Mouse (Mus musculus): ENCODE measurements at regions not wholly inside any gene's neighbourhood (a gene's known extent, or its start where the extent isn't known, plus 50 kb on each side); places are given as distances from the start of the nearest gene placed in this dataset.
A peak's percentile ranks its signal among the peaks of the same experiment; 100 is the strongest.

- no peaks in the 10 kb centered on the region for H3K4me1 ChIP-seq
- no peak overlapping the region for H3K4me2 ChIP-seq (replicated peaks)
- H3K27ac ChIP-seq (replicated peaks), result no peak overlapping the region
- no peak overlapping the region for H3K9ac ChIP-seq (replicated peaks)
- H3K9me3 ChIP-seq, result no peaks in the 10 kb centered on the region
- no peak for ATAC-seq (replicated peaks)
- 89% methylated on average over 1 of the region's 1 CpGs for WGBS
- H3K4me3 ChIP-seq, result no peak overlapping the region
- no peaks in the 10 kb centered on the region for H3K27me3 ChIP-seq
- H3K36me3 ChIP-seq, result no peaks in the 10 kb centered on the region
Measured at GRCm38 (mm10) chr4:68648311-68648710, 305.9 kb downstream of the Brinp1 start.

- Histone ChIP-seq H3K4me3 (no peak overlapping the region), H3K36me3 (no peaks in the 10 kb centered on the region), H3K4me2 (replicated peaks) (no peak overlapping the region), H3K9me3 (no peaks in the 10 kb centered on the region), H3K4me1 (no peaks in the 10 kb centered on the region), H3K9ac (replicated peaks) (no peak overlapping the region), H3K27ac (replicated peaks) (no peak overlapping the region), H3K27me3 (no peaks in the 10 kb centered on the region)
- ATAC-seq (replicated peaks), result no peak
- 81% methylated on average over 2 of the region's 2 CpGs for WGBS
Measured at GRCm38 (mm10) chr4:68633299-68633698, 320.9 kb downstream of the Brinp1 start.

- Histone ChIP-seq H3K4me1 (no peaks in the 10 kb centered on the region), H3K27ac (replicated peaks) (no peak overlapping the region), H3K4me3 (no peak overlapping the region), H3K36me3 (no peaks in the 10 kb centered on the region), H3K9me3 (no peaks in the 10 kb centered on the region), H3K27me3 (no peaks in the 10 kb centered on the region), H3K4me2 (replicated peaks) (no peak overlapping the region), H3K9ac (replicated peaks) (no peak overlapping the region)
- ATAC-seq (replicated peaks), result no peak
- WGBS, result 78% methylated on average over 4 of the region's 4 CpGs
Measured at GRCm38 (mm10) chr4:68624025-68624342, 330.2 kb downstream of the Brinp1 start.

- H3K4me2 ChIP-seq (replicated peaks), result no peak overlapping the region
- no peak for ATAC-seq (replicated peaks)
- WGBS, result 76% methylated on average over 7 of the region's 7 CpGs
- no peaks in the 10 kb centered on the region for H3K4me1 ChIP-seq
- no peak overlapping the region for H3K4me3 ChIP-seq
- no peaks in the 10 kb centered on the region for H3K9me3 ChIP-seq
- no peaks in the 10 kb centered on the region for H3K27me3 ChIP-seq
- no peak overlapping the region for H3K9ac ChIP-seq (replicated peaks)
- H3K27ac ChIP-seq (replicated peaks), result no peak overlapping the region
- H3K36me3 ChIP-seq, result no peaks in the 10 kb centered on the region
Measured at GRCm38 (mm10) chr4:68623125-68624024, 330.8 kb downstream of the Brinp1 start.

GRCm38 (mm10) chr4:68620585-68620984 lies 333.6 kb downstream of the Brinp1 start:
- H3K27ac ChIP-seq (replicated peaks), result no peak overlapping the region
- H3K9me3 ChIP-seq, result no peaks in the 10 kb centered on the region
- no peaks in the 10 kb centered on the region for H3K36me3 ChIP-seq
- no peak overlapping the region for H3K9ac ChIP-seq (replicated peaks)
- H3K4me3 ChIP-seq, result no peak overlapping the region
- H3K4me2 ChIP-seq (replicated peaks), result no peak overlapping the region
- ATAC-seq (replicated peaks), result peak; percentile 73
- H3K4me1 ChIP-seq, result no peaks in the 10 kb centered on the region
- no peaks in the 10 kb centered on the region for H3K27me3 ChIP-seq
- WGBS, result 78% methylated on average over 3 of the region's 3 CpGs

- Histone ChIP-seq H3K4me2 (replicated peaks) (no peak overlapping the region), H3K9me3 (no peaks in the 10 kb centered on the region), H3K27ac (replicated peaks) (no peak overlapping the region), H3K4me3 (no peak overlapping the region), H3K9ac (replicated peaks) (no peak overlapping the region), H3K4me1 (no peaks in the 10 kb centered on the region), H3K36me3 (no peaks in the 10 kb centered on the region), H3K27me3 (no peaks in the 10 kb centered on the region)
- no peak for ATAC-seq (replicated peaks)
- 94% methylated on average over 2 of the region's 2 CpGs for WGBS
Measured at GRCm38 (mm10) chr4:68615706-68616397, 338.3 kb downstream of the Brinp1 start.

- no peak overlapping the region for H3K4me2 ChIP-seq (replicated peaks)
- no peak overlapping the region for H3K9ac ChIP-seq (replicated peaks)
- no peak for ATAC-seq (replicated peaks)
- 94% methylated on average over 5 of the region's 6 CpGs for WGBS
- no peak overlapping the region for H3K27ac ChIP-seq (replicated peaks)
- no peaks in the 10 kb centered on the region for H3K9me3 ChIP-seq
- H3K4me3 ChIP-seq, result no peak overlapping the region
- H3K27me3 ChIP-seq, result no peaks in the 10 kb centered on the region
- H3K4me1 ChIP-seq, result no peaks in the 10 kb centered on the region
- no peaks in the 10 kb centered on the region for H3K36me3 ChIP-seq
Measured at GRCm38 (mm10) chr4:68612263-68613012, 341.8 kb downstream of the Brinp1 start.

GRCm38 (mm10) chr4:68595256-68595655 lies 358.9 kb downstream of the Brinp1 start:
- H3K4me1 ChIP-seq, result no peaks in the 10 kb centered on the region
- H3K9ac ChIP-seq (replicated peaks), result no peak overlapping the region
- H3K27me3 ChIP-seq, result no peaks in the 10 kb centered on the region
- no peak overlapping the region for H3K4me2 ChIP-seq (replicated peaks)
- WGBS, result 78% methylated on average over 1 of the region's 1 CpGs
- H3K27ac ChIP-seq (replicated peaks), result no peak overlapping the region
- H3K36me3 ChIP-seq, result no peaks in the 10 kb centered on the region
- H3K4me3 ChIP-seq, result no peak overlapping the region
- no peaks in the 10 kb centered on the region for H3K9me3 ChIP-seq
- ATAC-seq (replicated peaks), result no peak

- 75% methylated on average over 5 of the region's 5 CpGs for WGBS
- H3K4me1 ChIP-seq, result no peaks in the 10 kb centered on the region
- H3K27me3 ChIP-seq, result no peaks in the 10 kb centered on the region
- no peaks in the 10 kb centered on the region for H3K9me3 ChIP-seq
- ATAC-seq (replicated peaks), result no peak
- no peaks in the 10 kb centered on the region for H3K36me3 ChIP-seq
- no peak overlapping the region for H3K4me2 ChIP-seq (replicated peaks)
- H3K4me3 ChIP-seq, result no peak overlapping the region
- H3K27ac ChIP-seq (replicated peaks), result no peak overlapping the region
- H3K9ac ChIP-seq (replicated peaks), result no peak overlapping the region
Measured at GRCm38 (mm10) chr4:68575375-68575774, 378.8 kb downstream of the Brinp1 start.

GRCm38 (mm10) chr4:68574610-68575167 lies 379.5 kb downstream of the Brinp1 start:
- Histone ChIP-seq H3K4me1 (no peaks in the 10 kb centered on the region), H3K4me3 (no peak overlapping the region), H3K9ac (replicated peaks) (no peak overlapping the region), H3K4me2 (replicated peaks) (no peak overlapping the region), H3K27me3 (no peaks in the 10 kb centered on the region), H3K27ac (replicated peaks) (no peak overlapping the region), H3K36me3 (no peaks in the 10 kb centered on the region), H3K9me3 (no peaks in the 10 kb centered on the region)
- peak; percentile 79; the same call in 1 of the 2 replicates for ATAC-seq (replicated peaks)
- 65% methylated on average over 4 of the region's 4 CpGs for WGBS

- 86% methylated on average over 3 of the region's 3 CpGs for WGBS
Measured at GRCm38 (mm10) chr4:68573333-68573732, 380.9 kb downstream of the Brinp1 start.

GRCm38 (mm10) chr4:68572521-68572920 lies 381.7 kb downstream of the Brinp1 start:
- Histone ChIP-seq H3K9me3 (no peaks in the 10 kb centered on the region), H3K36me3 (no peaks in the 10 kb centered on the region), H3K9ac (replicated peaks) (no peak overlapping the region), H3K27me3 (no peaks in the 10 kb centered on the region), H3K4me3 (no peak overlapping the region), H3K4me2 (replicated peaks) (no peak overlapping the region), H3K27ac (replicated peaks) (no peak overlapping the region), H3K4me1 (no peaks in the 10 kb centered on the region)
- ATAC-seq (replicated peaks), result no peak

More at GRCm38 (mm10) chr4:68573333-68573732, 380.9 kb downstream of the Brinp1 start:
- H3K27ac ChIP-seq (replicated peaks), result no peak overlapping the region
- H3K27me3 ChIP-seq, result no peaks in the 10 kb centered on the region
- H3K36me3 ChIP-seq, result no peaks in the 10 kb centered on the region
- ATAC-seq (replicated peaks), result no peak
- no peak overlapping the region for H3K9ac ChIP-seq (replicated peaks)
- H3K4me3 ChIP-seq, result no peak overlapping the region
- H3K9me3 ChIP-seq, result no peaks in the 10 kb centered on the region
- H3K4me1 ChIP-seq, result no peaks in the 10 kb centered on the region
- no peak overlapping the region for H3K4me2 ChIP-seq (replicated peaks)
